Mouse (Mus musculus): ENCODE measurements around the gene Tgfb1. TPM values are rescaled to one million over a fixed set of nuclear protein-coding genes. Genes with fewer than 3 reads are reported as not detected.

The Tgfb1 gene
- polyA plus RNA-seq, 1 experiment from 2014 or later = 0.78 TPM

DNA sequence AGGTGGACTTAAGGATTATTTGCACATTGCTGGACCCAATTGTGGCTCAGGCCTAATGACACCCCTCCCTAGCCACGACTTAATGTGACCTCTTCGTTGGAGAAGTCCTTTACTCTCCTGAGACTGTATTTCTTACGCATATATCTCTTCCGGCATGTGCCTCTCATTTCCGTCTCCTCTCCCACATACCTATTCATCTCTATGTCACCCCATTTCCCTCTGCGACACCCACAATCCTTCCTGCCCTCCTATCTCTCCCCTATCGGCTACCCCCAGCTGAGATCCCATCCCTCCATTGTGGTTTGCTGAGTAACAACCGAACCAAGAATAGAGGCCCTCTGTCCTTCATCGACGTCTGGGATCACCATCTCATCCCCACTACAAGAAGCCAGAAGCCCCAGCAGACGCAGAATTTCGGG lies 2.8 kb downstream of the Tgfb1 start:
- WGBS = 11% methylated on average over 12 of the region's 12 CpGs
- peaks cover 15% of the 10 kb centered on the region for H3K4me1 ChIP-seq (ENCODE audit: control insufficient read depth, insufficient read depth, low read length)
- DNase-seq (ENCODE audit: low spot score, missing footprints) = no peak
- no peaks in the 10 kb centered on the region for H3K9me3 ChIP-seq (ENCODE audit: control insufficient read depth, low read length)
- H3K4me2 ChIP-seq = peak overlapping the region; percentile 72; the same call in 1 of the 2 replicates
- no peak overlapping the region for H3K9ac ChIP-seq (ENCODE audit: low read length)
- H3K27ac ChIP-seq (ENCODE audit: low read depth, low read length) = no peak overlapping the region
- ATAC-seq (ENCODE audit: low FRiP score) = no peak
- H3K4me3 ChIP-seq (ENCODE audit: low read depth, low read length) = peak overlapping the region; percentile 47; the same call in 1 of the 2 replicates
- no peaks in the 10 kb centered on the region for H3K36me3 ChIP-seq (ENCODE audit: control insufficient read depth, insufficient read depth, low read length)
- peaks cover 50% of the 10 kb centered on the region for H3K27me3 ChIP-seq (ENCODE audit: control insufficient read depth, insufficient read depth, low read length)

DNA sequence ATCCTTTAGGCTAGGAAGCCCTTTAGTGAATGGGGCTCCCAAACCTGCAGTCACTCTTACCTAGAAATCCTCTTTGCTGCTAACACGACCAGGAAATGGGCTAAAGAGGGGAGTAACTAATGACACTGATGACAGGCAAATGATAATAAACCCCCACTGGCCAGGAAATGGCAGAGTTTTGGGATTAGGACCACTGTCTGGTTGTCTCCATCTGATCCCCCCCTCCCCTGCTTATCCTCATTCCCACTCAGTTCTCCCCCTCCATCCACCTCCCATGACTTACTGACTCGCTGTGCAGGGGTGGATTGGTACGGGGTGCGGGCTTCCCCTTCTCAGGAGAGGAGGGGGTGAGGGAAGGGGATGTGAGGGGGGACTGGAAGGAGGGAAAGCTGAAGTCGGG lies 3.2 kb downstream of the Tgfb1 start:
- ATAC-seq (ENCODE audit: low FRiP score) (no peak), DNase-seq (ENCODE audit: low spot score, missing footprints) (no peak)
- H3K27ac ChIP-seq (ENCODE audit: low read depth, low read length) = no peak overlapping the region
- peaks cover 50% of the 10 kb centered on the region for H3K27me3 ChIP-seq (ENCODE audit: control insufficient read depth, insufficient read depth, low read length)
- WGBS = 34% methylated on average over 5 of the region's 5 CpGs
- H3K9me3 ChIP-seq (ENCODE audit: control insufficient read depth, low read length) = no peaks in the 10 kb centered on the region
- no peak overlapping the region for H3K9ac ChIP-seq (ENCODE audit: low read length)
- H3K4me1 ChIP-seq (ENCODE audit: control insufficient read depth, insufficient read depth, low read length) = peaks cover 15% of the 10 kb centered on the region
- H3K4me2 ChIP-seq = no peak overlapping the region
- no peak overlapping the region for H3K4me3 ChIP-seq (ENCODE audit: low read depth, low read length)
- H3K36me3 ChIP-seq (ENCODE audit: control insufficient read depth, insufficient read depth, low read length) = no peaks in the 10 kb centered on the region

DNA sequence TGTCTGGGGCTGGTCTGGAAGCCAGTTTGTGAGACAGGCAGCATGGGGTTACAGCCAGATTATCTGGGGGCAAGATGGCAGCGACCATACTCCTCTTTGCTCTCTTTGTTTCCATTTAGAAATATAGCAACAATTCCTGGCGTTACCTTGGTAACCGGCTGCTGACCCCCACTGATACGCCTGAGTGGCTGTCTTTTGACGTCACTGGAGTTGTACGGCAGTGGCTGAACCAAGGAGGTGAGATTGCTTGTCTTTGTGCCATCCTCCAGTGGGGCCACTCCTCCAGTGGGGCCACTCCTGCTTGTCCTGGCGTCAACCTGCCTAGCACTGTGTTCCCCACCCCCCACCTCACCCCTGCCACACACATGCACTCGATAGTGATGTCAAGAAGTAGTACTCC lies 7.3 kb downstream of the Tgfb1 start:
- Histone ChIP-seq H3K4me1 (ENCODE audit: control insufficient read depth, insufficient read depth, low read length) (0 out of 2 replicates have a peak, but pooled peaks cover 2% of the 10 kb centered on the region), H3K36me3 (ENCODE audit: control insufficient read depth, insufficient read depth, low read length) (no peaks in the 10 kb centered on the region), H3K9ac (ENCODE audit: low read length) (no peak overlapping the region), H3K4me2 (no peak overlapping the region), H3K27ac (ENCODE audit: low read depth, low read length) (no peak overlapping the region), H3K27me3 (ENCODE audit: control insufficient read depth, insufficient read depth, low read length) (peaks cover 16% of the 10 kb centered on the region), H3K9me3 (ENCODE audit: control insufficient read depth, low read length) (no peaks in the 10 kb centered on the region), H3K4me3 (ENCODE audit: low read depth, low read length) (no peak overlapping the region)
- ATAC-seq (ENCODE audit: low FRiP score) (0 out of 2 replicates have a peak, but pooled peaks have one; percentile 40), DNase-seq (ENCODE audit: low spot score, missing footprints) (no peak)
- WGBS = 46% methylated on average over 8 of the region's 8 CpGs

- H3K27me3 ChIP-seq (ENCODE audit: control insufficient read depth, insufficient read depth, low read length) = 0 out of 2 replicates have a peak, but pooled peaks cover 2% of the 10 kb centered on the region
- no peaks in the 10 kb centered on the region for H3K36me3 ChIP-seq (ENCODE audit: control insufficient read depth, insufficient read depth, low read length)
- ATAC-seq (ENCODE audit: low FRiP score) (no peak), DNase-seq (ENCODE audit: low spot score, missing footprints) (no peak)
- peaks cover 4% of the 10 kb centered on the region; the same call in 1 of the 2 replicates for H3K4me1 ChIP-seq (ENCODE audit: control insufficient read depth, insufficient read depth, low read length)
- H3K4me3 ChIP-seq (ENCODE audit: low read depth, low read length) = no peak overlapping the region
- H3K9ac ChIP-seq (ENCODE audit: low read length) = no peak overlapping the region
- H3K27ac ChIP-seq (ENCODE audit: low read depth, low read length) = no peak overlapping the region
- WGBS = 53% methylated on average over 13 of the region's 13 CpGs
- H3K4me2 ChIP-seq = no peak overlapping the region
- peaks cover 6% of the 10 kb centered on the region; the same call in 1 of the 2 replicates for H3K9me3 ChIP-seq (ENCODE audit: control insufficient read depth, low read length)
Observed at GRCm38 (mm10) chr7:25699851-25700250, 13.0 kb downstream of the Tgfb1 start.

GRCm38 (mm10) chr7:25700732-25701131 lies 13.9 kb downstream of the Tgfb1 start:
- no peak for DNase-seq (ENCODE audit: low spot score, missing footprints)
- H3K27ac ChIP-seq (ENCODE audit: low read depth, low read length) = no peak overlapping the region
- WGBS = 72% methylated on average over 12 of the region's 12 CpGs

DNA sequence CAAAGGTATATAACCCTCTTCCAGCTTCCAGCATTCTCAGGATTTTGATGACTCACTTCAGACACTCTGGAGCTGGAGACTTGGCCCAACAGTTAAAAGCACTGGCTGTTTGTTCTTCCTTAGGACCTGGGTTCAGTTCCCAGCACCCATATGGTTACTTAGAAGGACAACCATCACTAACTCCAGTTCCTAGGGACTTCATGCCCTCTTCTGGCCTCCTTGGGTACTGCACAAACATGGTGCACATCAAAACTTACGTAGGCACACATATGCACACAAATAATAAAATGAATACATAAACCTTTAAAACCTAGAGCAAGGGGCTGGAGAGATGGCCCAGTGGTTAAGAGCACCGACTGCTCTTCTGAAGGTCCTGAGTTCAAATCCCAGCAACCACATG lies 15.5 kb downstream of the Tgfb1 start:
- Histone ChIP-seq H3K9me3 (ENCODE audit: control insufficient read depth, low read length) (peaks cover 6% of the 10 kb centered on the region; the same call in 1 of the 2 replicates), H3K4me2 (no peak overlapping the region), H3K9ac (ENCODE audit: low read length) (no peak overlapping the region), H3K4me1 (ENCODE audit: control insufficient read depth, insufficient read depth, low read length) (peaks cover 6% of the 10 kb centered on the region; the same call in 1 of the 2 replicates), H3K36me3 (ENCODE audit: control insufficient read depth, insufficient read depth, low read length) (no peaks in the 10 kb centered on the region), H3K27ac (ENCODE audit: low read depth, low read length) (no peak overlapping the region), H3K4me3 (ENCODE audit: low read depth, low read length) (no peak overlapping the region), H3K27me3 (ENCODE audit: control insufficient read depth, insufficient read depth, low read length) (0 out of 2 replicates have a peak, but pooled peaks cover 2% of the 10 kb centered on the region)
- 100% methylated on average over 2 of the region's 2 CpGs for WGBS
- ATAC-seq (ENCODE audit: low FRiP score) (no peak), DNase-seq (ENCODE audit: low spot score, missing footprints) (no peak)

More at GRCm38 (mm10) chr7:25700732-25701131, 13.9 kb downstream of the Tgfb1 start:
- Histone ChIP-seq H3K4me2 (no peak overlapping the region), H3K4me1 (ENCODE audit: control insufficient read depth, insufficient read depth, low read length) (peaks cover 6% of the 10 kb centered on the region; the same call in 1 of the 2 replicates), H3K27me3 (ENCODE audit: control insufficient read depth, insufficient read depth, low read length) (0 out of 2 replicates have a peak, but pooled peaks cover 2% of the 10 kb centered on the region), H3K9me3 (ENCODE audit: control insufficient read depth, low read length) (peaks cover 6% of the 10 kb centered on the region; the same call in 1 of the 2 replicates), H3K4me3 (ENCODE audit: low read depth, low read length) (no peak overlapping the region), H3K36me3 (ENCODE audit: control insufficient read depth, insufficient read depth, low read length) (no peaks in the 10 kb centered on the region), H3K9ac (ENCODE audit: low read length) (no peak overlapping the region)
- ATAC-seq (ENCODE audit: low FRiP score) = no peak

DNA sequence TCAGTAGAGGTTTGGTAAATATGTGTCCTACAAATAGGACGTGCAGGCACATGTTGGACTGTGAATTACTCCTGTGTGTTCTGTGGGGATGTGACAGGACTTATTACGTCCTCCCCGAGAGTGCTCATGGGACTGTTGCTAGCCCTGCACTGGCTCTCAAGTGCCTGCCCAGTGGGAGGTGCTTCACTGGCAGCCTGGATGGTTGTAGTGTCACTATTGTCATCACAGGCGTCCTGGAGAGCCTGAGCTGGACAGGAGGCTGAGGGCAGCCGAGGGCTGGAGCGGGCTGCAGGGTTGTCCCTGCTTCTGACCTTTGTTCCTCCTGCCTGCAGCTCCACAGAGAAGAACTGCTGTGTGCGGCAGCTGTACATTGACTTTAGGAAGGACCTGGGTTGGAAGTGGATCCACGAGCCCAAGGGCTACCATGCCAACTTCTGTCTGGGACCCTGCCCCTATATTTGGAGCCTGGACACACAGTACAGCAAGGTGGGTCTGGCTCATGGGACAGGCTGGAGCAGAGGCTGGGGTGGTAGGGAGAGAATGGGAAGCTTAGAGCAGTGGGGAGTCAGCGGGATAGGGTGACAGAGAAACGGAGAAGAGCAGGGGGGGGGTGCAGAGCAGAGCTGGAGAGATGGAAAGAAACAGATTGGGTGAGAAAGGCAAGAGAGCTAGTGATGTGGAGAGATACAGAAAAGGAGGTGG lies 17.1 kb downstream of the Tgfb1 start:
- ATAC-seq (ENCODE audit: low FRiP score) (0 out of 2 replicates have a peak, but pooled peaks have one; percentile 23), DNase-seq (ENCODE audit: low spot score, missing footprints) (no peak)
- Histone ChIP-seq H3K36me3 (ENCODE audit: control insufficient read depth, insufficient read depth, low read length) (no peaks in the 10 kb centered on the region), H3K9ac (ENCODE audit: low read length) (no peak overlapping the region), H3K9me3 (ENCODE audit: control insufficient read depth, low read length) (peaks cover 6% of the 10 kb centered on the region; the same call in 1 of the 2 replicates), H3K27ac (ENCODE audit: low read depth, low read length) (no peak overlapping the region), H3K4me2 (no peak overlapping the region), H3K4me3 (ENCODE audit: low read depth, low read length) (no peak overlapping the region), H3K4me1 (ENCODE audit: control insufficient read depth, insufficient read depth, low read length) (peaks cover 6% of the 10 kb centered on the region; the same call in 1 of the 2 replicates), H3K27me3 (ENCODE audit: control insufficient read depth, insufficient read depth, low read length) (0 out of 2 replicates have a peak, but pooled peaks cover 2% of the 10 kb centered on the region)
- 14% methylated on average over 10 of the region's 10 CpGs for WGBS

DNA sequence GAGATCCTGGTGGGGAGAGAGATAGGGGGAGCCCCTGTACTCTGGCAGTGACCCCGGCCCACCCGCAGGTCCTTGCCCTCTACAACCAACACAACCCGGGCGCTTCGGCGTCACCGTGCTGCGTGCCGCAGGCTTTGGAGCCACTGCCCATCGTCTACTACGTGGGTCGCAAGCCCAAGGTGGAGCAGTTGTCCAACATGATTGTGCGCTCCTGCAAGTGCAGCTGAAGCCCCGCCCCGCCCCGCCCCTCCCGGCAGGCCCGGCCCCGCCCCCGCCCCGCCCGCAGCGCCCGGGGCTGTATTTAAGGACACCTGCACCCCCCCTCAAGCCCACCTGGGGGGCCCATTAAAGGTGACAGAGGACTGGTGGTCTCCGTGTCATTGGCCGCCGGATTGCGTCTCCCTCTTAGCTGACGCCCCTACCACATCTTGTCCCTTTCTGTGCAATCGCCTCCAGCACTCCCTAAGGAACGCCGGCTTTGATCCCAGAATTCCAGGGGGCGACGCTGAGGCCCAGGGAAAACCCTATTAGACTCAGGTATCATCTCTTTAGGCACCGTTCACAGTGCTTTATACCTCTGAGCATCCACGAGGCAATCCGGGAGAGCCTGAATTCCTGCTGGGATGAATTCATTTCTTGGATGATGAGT lies 18.0 kb downstream of the Tgfb1 start:
- Histone ChIP-seq H3K9ac (ENCODE audit: low read length) (peak overlapping the region; percentile 42; the same call in 1 of the 2 replicates), H3K27me3 (ENCODE audit: control insufficient read depth, insufficient read depth, low read length) (0 out of 2 replicates have a peak, but pooled peaks cover 2% of the 10 kb centered on the region), H3K4me3 (ENCODE audit: low read depth, low read length) (peak overlapping the region; percentile 26), H3K36me3 (ENCODE audit: control insufficient read depth, insufficient read depth, low read length) (no peaks in the 10 kb centered on the region), H3K4me2 (peak overlapping the region; percentile 50), H3K4me1 (ENCODE audit: control insufficient read depth, insufficient read depth, low read length) (peaks cover 6% of the 10 kb centered on the region; the same call in 1 of the 2 replicates), H3K9me3 (ENCODE audit: control insufficient read depth, low read length) (peaks cover 6% of the 10 kb centered on the region; the same call in 1 of the 2 replicates), H3K27ac (ENCODE audit: low read depth, low read length) (no peak overlapping the region)
- no peak for DNase-seq (ENCODE audit: low spot score, missing footprints)
- ATAC-seq (ENCODE audit: low FRiP score) = peak; percentile 61; the same call in 1 of the 2 replicates
- WGBS = 2% methylated on average over 36 of the region's 37 CpGs

Data from midbrain, embryonic 11.5 days (tissue).